Mouse (Mus musculus): ENCODE results near the gene Plce1. TPM values are rescaled to one million over a fixed set of nuclear protein-coding genes. Genes with fewer than 3 reads are reported as not detected.
"Not testable (repeated sequence)": the region's sequence is repeated elsewhere in the genome, so short reads cannot be mapped to it uniquely, and the experiment has no call there.

Gene Plce1
- total RNA-seq, 2 experiments from 2014 or later, result 11.4 to 11.9 TPM

GRCm38 (mm10) chr19:38488103-38488912 is 7.4 kb downstream of the Plce1 start:
- no peak for DNase-seq (ENCODE audit: low spot score in 2 of 2)

- no peak for DNase-seq (ENCODE audit: low spot score in 2 of 2)
Measured at GRCm38 (mm10) chr19:38498233-38498632, 17.3 kb downstream of the Plce1 start.

GRCm38 (mm10) chr19:38504597-38504996 is 23.7 kb downstream of the Plce1 start:
- DNase-seq (ENCODE audit: low spot score in 2 of 2), result no peak

- DNase-seq (ENCODE audit: low spot score in 2 of 2), result no peak
Measured at GRCm38 (mm10) chr19:38506131-38506530, 25.2 kb downstream of the Plce1 start.

- DNase-seq (ENCODE audit: low spot score in 2 of 2), result no peak
Measured at GRCm38 (mm10) chr19:38507251-38507965, 26.5 kb downstream of the Plce1 start.

- DNase-seq (ENCODE audit: low spot score in 2 of 2), result no peak
Measured at GRCm38 (mm10) chr19:38507966-38508625, 27.2 kb downstream of the Plce1 start.

- no peak for DNase-seq (ENCODE audit: low spot score in 2 of 2)
Measured at GRCm38 (mm10) chr19:38514417-38515184, 33.7 kb downstream of the Plce1 start.

GRCm38 (mm10) chr19:38526855-38527254 is 45.9 kb downstream of the Plce1 start:
- DNase-seq (ENCODE audit: low spot score in 2 of 2), result no peak

- no peak for DNase-seq (ENCODE audit: low spot score in 2 of 2)
Measured at GRCm38 (mm10) chr19:38527475-38527874, 46.6 kb downstream of the Plce1 start.

GRCm38 (mm10) chr19:38533230-38533629 is 52.3 kb downstream of the Plce1 start:
- no peak for DNase-seq (ENCODE audit: low spot score in 2 of 2)

GRCm38 (mm10) chr19:38539338-38539737 is 58.4 kb downstream of the Plce1 start:
- DNase-seq (ENCODE audit: low spot score in 2 of 2), result no peak

GRCm38 (mm10) chr19:38540549-38540948 is 59.6 kb downstream of the Plce1 start:
- no peak for DNase-seq (ENCODE audit: low spot score in 2 of 2)

GRCm38 (mm10) chr19:38549487-38550058 is 68.7 kb downstream of the Plce1 start:
- DNase-seq (ENCODE audit: low spot score in 2 of 2), result no peak

- no peak for DNase-seq (ENCODE audit: low spot score in 2 of 2)
Measured at GRCm38 (mm10) chr19:38553551-38553950, 72.6 kb downstream of the Plce1 start.

- DNase-seq (ENCODE audit: low spot score in 2 of 2), result no peak
Measured at GRCm38 (mm10) chr19:38555399-38555798, 74.5 kb downstream of the Plce1 start.

GRCm38 (mm10) chr19:38558816-38559215 is 77.9 kb downstream of the Plce1 start:
- no peak for DNase-seq (ENCODE audit: low spot score in 2 of 2)

GRCm38 (mm10) chr19:38561887-38562286 is 81.0 kb downstream of the Plce1 start:
- not testable (repeated sequence) for DNase-seq (ENCODE audit: low spot score in 2 of 2)

GRCm38 (mm10) chr19:38566156-38566555 is 85.2 kb downstream of the Plce1 start:
- DNase-seq (ENCODE audit: low spot score in 2 of 2), result no peak

- no peak for DNase-seq (ENCODE audit: low spot score in 2 of 2)
Measured at GRCm38 (mm10) chr19:38566752-38567151, 85.8 kb downstream of the Plce1 start.

- no peak for DNase-seq (ENCODE audit: low spot score in 2 of 2)
Measured at GRCm38 (mm10) chr19:38567331-38567730, 86.4 kb downstream of the Plce1 start.

Measured in adrenal gland, postnatal 4 days (tissue).